Mouse (Mus musculus) MEL (cell line): ENCODE data around the gene Rgs5. TPM values are rescaled to one million over a fixed set of nuclear protein-coding genes. Genes with fewer than 3 reads are reported as not detected.

Experiments used
- DNase-seq: peaks from one replicate; pipeline ENCODE4 v3.0.0; 2011; ENCODE audit warnings: low read depth, low spot score
- H3K27ac ChIP-seq: 2 replicates; pipeline ENCODE4 v1.5.1; 2012; ENCODE audit warnings: low read depth, mild to moderate bottlenecking, control low read depth, low read length, moderate library complexity; ENCODE audit not compliant: control insufficient read depth
- H3K27me3 ChIP-seq, 2 experiments: fragments of 150-350 bp in 1 of 2; sonication (generic) in 1 of 2; 2 replicates each; pipeline ENCODE4 v1.6.1; 2012; ENCODE audit warnings: low read length in 2 of 2, mild to moderate bottlenecking in 2 of 2, improper control_type of control experiment in 1 of 2, moderate library complexity in 1 of 2; ENCODE audit not compliant: insufficient read depth in 2 of 2, control insufficient read depth in 1 of 2
- H3K36me3 ChIP-seq, 2 experiments: 2 replicates each; pipeline ENCODE4 v1.6.1; 2012 to 2014; ENCODE audit warnings: low read length in 2 of 2, improper control_type of control experiment in 1 of 2, inconsistent platforms in 1 of 2, mild to moderate bottlenecking in 1 of 2; ENCODE audit not compliant: insufficient read depth in 2 of 2, control insufficient read depth in 1 of 2
- H3K4me1 ChIP-seq, 2 experiments: fragments of 150-350 bp in 1 of 2; sonication (generic) in 1 of 2; 2 replicates each; pipeline ENCODE4 v1.6.1; 2012; ENCODE audit warnings: low read length in 2 of 2, improper control_type of control experiment in 1 of 2, mild to moderate bottlenecking in 1 of 2; ENCODE audit not compliant: insufficient read depth in 2 of 2, control insufficient read depth in 1 of 2
- H3K4me3 ChIP-seq, 2 experiments: fragments of 150-350 bp in 1 of 2; sonication (generic) in 1 of 2; 2 replicates each; pipeline ENCODE4 v1.5.1; 2012; ENCODE audit warnings: low read depth in 2 of 2, low read length in 2 of 2, mild to moderate bottlenecking in 2 of 2, moderate library complexity in 2 of 2, control low read depth in 1 of 2, improper control_type of control experiment in 1 of 2; ENCODE audit not compliant: control insufficient read depth in 1 of 2, insufficient read depth in 1 of 2
- H3K79me2 ChIP-seq: 2 replicates; pipeline ENCODE4 v1.6.1; 2012; ENCODE audit warnings: mild to moderate bottlenecking, low read length, moderate library complexity; ENCODE audit not compliant: control insufficient read depth, poor library complexity, insufficient read depth
- H3K9ac ChIP-seq: 2 replicates; pipeline ENCODE4 v1.6.1; 2012; ENCODE audit warnings: low read depth, mild to moderate bottlenecking, control low read depth, low read length, moderate library complexity; ENCODE audit not compliant: control insufficient read depth, poor library complexity, severe bottlenecking
- H3K9me3 ChIP-seq: fragments of 150-350 bp; sonication (generic); replicated peaks from 2 replicates; pipeline ENCODE4 v1.6.1; 2012; ENCODE audit warnings: mild to moderate bottlenecking, low read length, improper control_type of control experiment, moderate library complexity; ENCODE audit not compliant: insufficient read depth
- BHLHE40 ChIP-seq: IDR thresholded peaks from 2 replicates; pipeline ENCODE4 v1.6.1; 2012; ENCODE audit warnings: low read depth, mild to moderate bottlenecking, inconsistent platforms, low read length, improper control_type of control experiment, borderline replicate concordance
- CHD1 ChIP-seq: IDR thresholded peaks from 2 replicates; pipeline ENCODE4 v1.6.1; 2012; ENCODE audit warnings: low read depth, mild to moderate bottlenecking, inconsistent platforms, low read length, improper control_type of control experiment
- CTCF ChIP-seq, 3 experiments: IDR thresholded peaks in 2 of 3; conservative IDR thresholded peaks in 1 of 3; 2 replicates each; pipeline ENCODE4 v1.5.1; 2011 to 2012; ENCODE audit warnings: low read length in 3 of 3, low read depth in 2 of 3, mild to moderate bottlenecking in 2 of 3, improper control_type of control experiment in 1 of 3, inconsistent platforms in 1 of 3, mixed read lengths in 1 of 3, moderate library complexity in 1 of 3; ENCODE audit not compliant: control insufficient read depth in 1 of 3, insufficient read depth in 1 of 3, poor library complexity in 1 of 3, severe bottlenecking in 1 of 3
- GATA1 ChIP-seq: IDR thresholded peaks from 2 replicates; pipeline ENCODE4 v1.6.1; 2011; ENCODE audit warnings: low read depth, low read length, improper control_type of control experiment
- MAFK ChIP-seq: IDR thresholded peaks from 2 replicates; pipeline ENCODE4 v1.6.1; 2011; ENCODE audit warnings: low read depth, mild to moderate bottlenecking, low read length, improper control_type of control experiment, borderline replicate concordance
- MAZ ChIP-seq: IDR thresholded peaks from 2 replicates; pipeline ENCODE4 v1.6.1; 2012; ENCODE audit warnings: low read depth, mild to moderate bottlenecking, inconsistent platforms, low read length, improper control_type of control experiment
- MEF2A ChIP-seq: IDR thresholded peaks from 2 replicates; pipeline ENCODE4 v1.6.1; 2014; ENCODE audit warnings: low read depth, mild to moderate bottlenecking, inconsistent platforms, low read length, improper control_type of control experiment; ENCODE audit not compliant: poor library complexity, insufficient replicate concordance, severe bottlenecking; ENCODE audit errors: extremely low read depth
- MXI1 ChIP-seq: IDR thresholded peaks from 2 replicates; pipeline ENCODE4 v1.6.1; 2011; ENCODE audit warnings: mild to moderate bottlenecking, low read depth, low read length, improper control_type of control experiment
- MYB ChIP-seq: IDR thresholded peaks from 2 replicates; pipeline ENCODE4 v1.6.1; 2011; ENCODE audit warnings: mild to moderate bottlenecking, low read depth, low read length, improper control_type of control experiment
- MYC ChIP-seq: IDR thresholded peaks from 2 replicates; pipeline ENCODE4 v1.6.1; 2011; ENCODE audit warnings: low read depth, mild to moderate bottlenecking, low read length, improper control_type of control experiment, moderate library complexity
- NRF1 ChIP-seq: IDR thresholded peaks from 2 replicates; pipeline ENCODE4 v1.6.1; 2014; ENCODE audit warnings: low read depth, mild to moderate bottlenecking, inconsistent platforms, low read length, improper control_type of control experiment, moderate library complexity; ENCODE audit not compliant: poor library complexity, insufficient read depth, severe bottlenecking
- POLR2A ChIP-seq, 2 experiments: IDR thresholded peaks; 2 replicates each; pipeline ENCODE4 v1.6.1; 2011 to 2012; ENCODE audit warnings: low read length in 2 of 2, mild to moderate bottlenecking in 2 of 2, control low read depth in 1 of 2, improper control_type of control experiment in 1 of 2, low read depth in 1 of 2, moderate library complexity in 1 of 2; ENCODE audit not compliant: control insufficient read depth in 1 of 2, insufficient read depth in 1 of 2, poor library complexity in 1 of 2
- POLR2AphosphoS2 ChIP-seq: IDR thresholded peaks from 2 replicates; pipeline ENCODE4 v1.6.1; 2011; ENCODE audit warnings: low read length, improper control_type of control experiment
- POLR2AphosphoS5 ChIP-seq: IDR thresholded peaks from 2 replicates; pipeline ENCODE4 v1.6.1; 2012; ENCODE audit warnings: low read depth, borderline replicate concordance, mild to moderate bottlenecking, inconsistent platforms, low read length, moderate library complexity, mixed read lengths
- RCOR1 ChIP-seq: IDR thresholded peaks from 2 replicates; pipeline ENCODE4 v1.6.1; 2012; ENCODE audit warnings: low read depth, mild to moderate bottlenecking, inconsistent platforms, low read length, improper control_type of control experiment
- SIN3A ChIP-seq: IDR thresholded peaks from 2 replicates; pipeline ENCODE4 v1.6.1; 2012; ENCODE audit warnings: low read length, improper control_type of control experiment, inconsistent platforms
- TBP ChIP-seq: IDR thresholded peaks from 2 replicates; pipeline ENCODE4 v1.8.0; 2011; ENCODE audit warnings: low read depth, low read length, improper control_type of control experiment
- TCF12 ChIP-seq: IDR thresholded peaks from 2 replicates; pipeline ENCODE4 v1.6.1; 2014; ENCODE audit warnings: low read depth, mild to moderate bottlenecking, inconsistent platforms, low read length, improper control_type of control experiment, moderate library complexity
- UBTF ChIP-seq: IDR thresholded peaks from 2 replicates; pipeline ENCODE4 v1.6.1; 2012; ENCODE audit warnings: low read depth, mild to moderate bottlenecking, inconsistent platforms, low read length, improper control_type of control experiment, moderate library complexity, borderline replicate concordance; ENCODE audit not compliant: insufficient read depth
- USF1 ChIP-seq: IDR thresholded peaks from 2 replicates; pipeline ENCODE4 v1.6.1; 2014; ENCODE audit warnings: low read depth, mild to moderate bottlenecking, inconsistent platforms, low read length, improper control_type of control experiment, moderate library complexity
- ZC3H11A ChIP-seq: IDR thresholded peaks from 2 replicates; pipeline ENCODE4 v1.6.1; 2012; ENCODE audit warnings: low read depth, mild to moderate bottlenecking, inconsistent platforms, low read length, improper control_type of control experiment
- ZKSCAN1 ChIP-seq: IDR thresholded peaks from 2 replicates; pipeline ENCODE4 v1.6.1; 2012; ENCODE audit warnings: low read depth, mild to moderate bottlenecking, inconsistent platforms, low read length, improper control_type of control experiment, moderate library complexity
- ZMIZ1 ChIP-seq: IDR thresholded peaks from 2 replicates; pipeline ENCODE4 v1.6.1; 2012; ENCODE audit warnings: low read depth, mild to moderate bottlenecking, inconsistent platforms, low read length, improper control_type of control experiment, moderate library complexity
- ZNF384 ChIP-seq: IDR thresholded peaks from 2 replicates; pipeline ENCODE4 v1.6.1; 2012; ENCODE audit warnings: low read depth, mild to moderate bottlenecking, inconsistent platforms, low read length, improper control_type of control experiment
- polyA plus RNA-seq, 2 experiments: library from polyadenylated mRNA; stranded (reverse) in 1 of 2; unstranded in 1 of 2; fragments of >175 nt in 1 of 2; fragments of >200 nt in 1 of 2; gene quantifications; 2 replicates each; pipeline versions ENCODE4 v1.2.1 to v1.2.4; 2012; ENCODE audit warnings: low replicate concordance in 2 of 2, low read depth in 1 of 2; ENCODE audit not compliant: insufficient read length in 2 of 2, insufficient read depth in 1 of 2, missing spikeins in 1 of 2
- total RNA-seq: library from RNA; depleted of rRNA; stranded (reverse); fragments of 300-350 nt; gene quantifications from 2 replicates; pipeline ENCODE4 v1.2.3, GENCODE M21; 2012

Rgs5 gene
- total and polyA plus RNA-seq, 3 experiments, result not detected

DNA sequence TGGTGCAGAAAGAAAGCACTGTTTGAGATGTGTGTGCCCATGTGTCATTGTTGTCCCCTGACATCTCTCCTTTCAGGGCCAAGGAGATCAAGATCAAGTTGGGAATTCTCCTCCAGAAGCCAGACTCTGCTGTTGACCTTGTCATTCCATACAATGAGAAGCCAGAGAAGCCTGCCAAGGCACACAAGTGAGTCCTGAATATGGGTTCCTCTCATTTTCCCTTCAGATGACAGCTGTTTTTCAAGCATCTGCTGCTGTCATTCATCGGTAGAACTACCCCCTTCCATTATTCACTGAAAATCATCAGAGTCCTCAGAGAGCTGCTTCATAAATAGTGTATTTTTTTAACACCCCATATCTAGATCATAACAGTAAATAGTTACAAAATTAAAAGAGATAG is 21.4 kb downstream of the Rgs5 start:
- TF ChIP-seq TCF12, result no peak
- no peak for TF ChIP-seq BHLHE40
- no peak for TF ChIP-seq GATA1
- no peak for TF ChIP-seq ZNF384
- TF ChIP-seq SIN3A, result no peak
- TF ChIP-seq TBP, result no peak
- no peak for TF ChIP-seq POLR2AphosphoS5
- no peak for TF ChIP-seq MEF2A
- TF ChIP-seq POLR2A (IDR thresholded peaks at IDR 0.05; ENCODE audit: control insufficient read depth in 1 of 2, insufficient read depth in 1 of 2, low read depth in 1 of 2, low read length in 2 of 2, poor library complexity in 1 of 2), result no peak
- no peak for TF ChIP-seq UBTF
- TF ChIP-seq MAZ, result no peak
- no peak for TF ChIP-seq ZC3H11A
- no peak for TF ChIP-seq MYB
- TF ChIP-seq CHD1, result no peak
- no peak for TF ChIP-seq CTCF (IDR thresholded peaks at IDR 0.05 in 2 of 3, conservative IDR thresholded peaks at IDR 0.05 in 1 of 3; ENCODE audit: control insufficient read depth in 1 of 3, insufficient read depth in 1 of 3, low read depth in 2 of 3, low read length in 3 of 3, poor library complexity in 1 of 3, severe bottlenecking in 1 of 3)
- no peak for TF ChIP-seq RCOR1
- TF ChIP-seq POLR2AphosphoS2, result no peak
- no peak for DNase-seq
- H3K9ac ChIP-seq, result no peak overlapping the region

DNA sequence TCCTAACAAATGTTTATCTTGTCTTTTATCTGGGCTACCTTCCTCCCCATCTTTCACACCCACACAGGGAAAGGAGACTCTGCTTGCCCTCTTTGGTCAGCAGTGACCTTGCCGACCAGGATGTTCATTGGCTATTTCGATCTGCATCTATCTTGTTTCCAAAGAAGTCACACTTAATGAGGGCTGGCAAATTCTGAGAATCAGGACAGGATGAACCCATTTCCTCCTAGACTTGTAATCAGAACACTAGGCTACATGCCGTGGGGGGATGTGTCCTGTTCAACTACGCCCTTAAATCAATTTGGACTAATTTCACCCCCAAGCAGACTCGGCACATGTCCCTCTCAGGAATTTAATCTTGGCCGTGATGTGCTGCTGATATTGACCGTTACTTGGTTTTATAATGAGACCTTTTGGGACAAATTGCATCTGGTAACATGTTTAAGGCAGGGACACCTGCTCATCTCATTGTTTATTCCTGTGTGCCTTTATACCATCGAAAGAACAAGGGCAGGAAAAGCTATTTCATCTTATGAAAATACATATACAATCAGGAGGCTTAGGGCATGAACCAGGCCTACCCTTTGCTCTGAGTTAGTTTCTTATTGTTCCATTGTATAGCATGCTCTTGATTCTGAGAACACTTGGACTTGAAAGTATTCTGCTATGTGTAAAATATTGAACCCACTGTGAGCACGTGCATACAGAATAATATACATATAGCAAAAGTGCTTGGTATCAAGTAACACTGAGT is 25.3 kb downstream of the Rgs5 start:
- no peaks in the 10 kb centered on the region for H3K36me3 ChIP-seq
- H3K9me3 ChIP-seq, result no peaks in the 10 kb centered on the region
- no peak overlapping the region for H3K9ac ChIP-seq
- DNase-seq, result no peak
- no peaks in the 10 kb centered on the region for H3K27me3 ChIP-seq
- no peak overlapping the region for H3K4me3 ChIP-seq
- TF ChIP-seq MYC (no peak), ZKSCAN1 (no peak), MAFK (no peak), GATA1 (no peak), NRF1 (no peak), USF1 (no peak), ZMIZ1 (no peak), MXI1 (no peak), ZC3H11A (no peak)
- TF ChIP-seq, all 39 proteins: peak for 0
- Histone ChIP-seq H3K4me1 (no peaks in the 10 kb centered on the region), H3K79me2 (no peaks in the 10 kb centered on the region), H3K27ac (no peak overlapping the region)

More for the DNA sequence above, 21.4 kb downstream of the Rgs5 start:
- Histone ChIP-seq H3K27me3 (no peaks in the 10 kb centered on the region), H3K4me1 (no peaks in the 10 kb centered on the region), H3K9me3 (no peaks in the 10 kb centered on the region), H3K79me2 (no peaks in the 10 kb centered on the region), H3K27ac (no peak overlapping the region), H3K36me3 (no peaks in the 10 kb centered on the region), H3K4me3 (no peak overlapping the region)
